Mouse (Mus musculus): ENCODE data around the gene Pip5k1b. TPM values are rescaled to one million over a fixed set of nuclear protein-coding genes. Genes with fewer than 3 reads are reported as not detected.

The Pip5k1b gene
- polyA plus RNA-seq, 1 experiment from 2014 or later, result 7.0 TPM

- Histone ChIP-seq H3K4me2 (no peak overlapping the region), H3K4me1 (peaks cover 2% of the 10 kb centered on the region; the same call in 1 of the 2 replicates), H3K4me3 (no peak overlapping the region), H3K27ac (replicated peaks) (no peak overlapping the region), H3K27me3 (replicated peaks) (no peaks in the 10 kb centered on the region), H3K9ac (no peak overlapping the region), H3K36me3 (peaks cover 87% of the 10 kb centered on the region), H3K9me3 (no peaks in the 10 kb centered on the region)
- 47% methylated on average over 7 of the region's 7 CpGs for WGBS
- ATAC-seq (ENCODE audit: extremely low read depth, insufficient number of reproducible peaks, low FRiP score, low TSS enrichment), result no peak
These were observed 290.7 kb downstream of the Pip5k1b start for GRCm38 (mm10) chr19:24264991-24265390.

GRCm38 (mm10) chr19:24262736-24263135, 292.9 kb downstream of the Pip5k1b start:
- H3K4me3 ChIP-seq, result no peak overlapping the region
- no peak overlapping the region for H3K4me2 ChIP-seq
- peaks cover 25% of the 10 kb centered on the region for H3K4me1 ChIP-seq
- H3K9me3 ChIP-seq, result no peaks in the 10 kb centered on the region
- 90% methylated on average over 14 of the region's 14 CpGs for WGBS
- no peaks in the 10 kb centered on the region for H3K27me3 ChIP-seq (replicated peaks)
- peaks cover 65% of the 10 kb centered on the region for H3K36me3 ChIP-seq
- H3K27ac ChIP-seq (replicated peaks), result no peak overlapping the region
- no peak overlapping the region for H3K9ac ChIP-seq
- ATAC-seq (ENCODE audit: extremely low read depth, insufficient number of reproducible peaks, low FRiP score, low TSS enrichment), result no peak

- no peaks in the 10 kb centered on the region for H3K27me3 ChIP-seq (replicated peaks)
- peaks cover 37% of the 10 kb centered on the region for H3K36me3 ChIP-seq
- no peak for ATAC-seq (ENCODE audit: extremely low read depth, insufficient number of reproducible peaks, low FRiP score, low TSS enrichment)
- peak overlapping the region; percentile 34; the same call in 1 of the 2 replicates for H3K27ac ChIP-seq (replicated peaks)
- H3K9ac ChIP-seq, result no peak overlapping the region
- H3K4me1 ChIP-seq, result peaks cover 25% of the 10 kb centered on the region
- H3K9me3 ChIP-seq, result no peaks in the 10 kb centered on the region
- 69% methylated on average over 12 of the region's 12 CpGs for WGBS
- H3K4me3 ChIP-seq, result no peak overlapping the region
- no peak overlapping the region for H3K4me2 ChIP-seq
These were observed 296.0 kb downstream of the Pip5k1b start for GRCm38 (mm10) chr19:24259390-24260351.

GRCm38 (mm10) chr19:24258368-24258767, 297.3 kb downstream of the Pip5k1b start:
- no peak for ATAC-seq (ENCODE audit: extremely low read depth, insufficient number of reproducible peaks, low FRiP score, low TSS enrichment)
- WGBS, result 21% methylated on average over 5 of the region's 5 CpGs
- Histone ChIP-seq H3K9ac (no peak overlapping the region), H3K36me3 (peaks cover 25% of the 10 kb centered on the region), H3K27ac (replicated peaks) (peak overlapping the region; percentile 63), H3K4me3 (no peak overlapping the region), H3K4me2 (no peak overlapping the region), H3K4me1 (peaks cover 33% of the 10 kb centered on the region), H3K27me3 (replicated peaks) (no peaks in the 10 kb centered on the region), H3K9me3 (no peaks in the 10 kb centered on the region)

GRCm38 (mm10) chr19:24257962-24258361, 297.7 kb downstream of the Pip5k1b start:
- peaks cover 24% of the 10 kb centered on the region for H3K36me3 ChIP-seq
- no peak for ATAC-seq (ENCODE audit: extremely low read depth, insufficient number of reproducible peaks, low FRiP score, low TSS enrichment)
- H3K27ac ChIP-seq (replicated peaks), result peak overlapping the region; percentile 63

GRCm38 (mm10) chr19:24253657-24254260, 301.9 kb downstream of the Pip5k1b start:
- H3K4me3 ChIP-seq, result no peak overlapping the region

More at GRCm38 (mm10) chr19:24257962-24258361, 297.7 kb downstream of the Pip5k1b start:
- no peaks in the 10 kb centered on the region for H3K27me3 ChIP-seq (replicated peaks)
- H3K4me1 ChIP-seq, result peaks cover 33% of the 10 kb centered on the region
- H3K9me3 ChIP-seq, result no peaks in the 10 kb centered on the region
- WGBS, result 81% methylated on average over 6 of the region's 6 CpGs
- no peak overlapping the region for H3K9ac ChIP-seq
- no peak overlapping the region for H3K4me2 ChIP-seq
- no peak overlapping the region for H3K4me3 ChIP-seq

GRCm38 (mm10) chr19:24251869-24252268, 303.8 kb downstream of the Pip5k1b start:
- H3K4me1 ChIP-seq, result peaks cover 35% of the 10 kb centered on the region
- H3K27me3 ChIP-seq (replicated peaks), result no peaks in the 10 kb centered on the region
- H3K36me3 ChIP-seq, result no peaks in the 10 kb centered on the region
- 15% methylated on average over 6 of the region's 6 CpGs for WGBS
- ATAC-seq (ENCODE audit: extremely low read depth, insufficient number of reproducible peaks, low FRiP score, low TSS enrichment), result peak; percentile 44; the same call in 1 of the 2 replicates
- H3K4me3 ChIP-seq, result no peak overlapping the region
- peak overlapping the region; percentile 55 for H3K4me2 ChIP-seq
- H3K9me3 ChIP-seq, result no peaks in the 10 kb centered on the region
- H3K9ac ChIP-seq, result peak overlapping the region; percentile 65
- peak overlapping the region; percentile 88 for H3K27ac ChIP-seq (replicated peaks)

More at GRCm38 (mm10) chr19:24253657-24254260, 301.9 kb downstream of the Pip5k1b start:
- Histone ChIP-seq H3K4me1 (peaks cover 40% of the 10 kb centered on the region), H3K36me3 (no peaks in the 10 kb centered on the region), H3K4me2 (no peak overlapping the region), H3K27ac (replicated peaks) (peak overlapping the region; percentile 39; the same call in 1 of the 2 replicates), H3K9me3 (no peaks in the 10 kb centered on the region), H3K27me3 (replicated peaks) (no peaks in the 10 kb centered on the region), H3K9ac (no peak overlapping the region)
- no peak for ATAC-seq (ENCODE audit: extremely low read depth, insufficient number of reproducible peaks, low FRiP score, low TSS enrichment)
- 32% methylated on average over 9 of the region's 9 CpGs for WGBS

Other genes starting within 250 kb of the Pip5k1b start
- 41.1 TPM in 2 replicates for gene Fam122a, start 78.5 kb downstream of the Pip5k1b start, polyA plus RNA-seq (2015; fragmentation: Nextera tagmentation; extraction: Ambion mirVana)
- 3.6 and 3.7 TPM in 2 replicates for gene Tmem252, start 118.1 kb upstream of the Pip5k1b start, polyA plus RNA-seq (2015; fragmentation: Nextera tagmentation; extraction: Ambion mirVana)